Mouse (Mus musculus) testis, adult 2 months (tissue): ENCODE data around the gene Dnajc22. TPM values are rescaled to one million over a fixed set of nuclear protein-coding genes. Genes with fewer than 3 reads are reported as not detected.

Experiments
- H3K27ac ChIP-seq: fragments of 200-500 bp; 2 replicates; pipeline ENCODE4 v1.5.1; 2012; ENCODE audit warnings: low read depth, low read length; ENCODE audit not compliant: control insufficient read depth, insufficient read depth
- H3K27me3 ChIP-seq: fragments of 200-500 bp; 2 replicates; pipeline ENCODE4 v1.6.1; 2012; ENCODE audit warnings: mild to moderate bottlenecking, low read length, moderate library complexity; ENCODE audit not compliant: control insufficient read depth, insufficient read depth
- H3K36me3 ChIP-seq: fragments of 200-500 bp; 2 replicates; pipeline ENCODE4 v1.6.1; 2012; ENCODE audit warnings: mild to moderate bottlenecking, low read length; ENCODE audit not compliant: control insufficient read depth, insufficient read depth
- H3K4me1 ChIP-seq: fragments of 200-500 bp; 2 replicates; pipeline ENCODE4 v1.6.1; 2012; ENCODE audit warnings: low read length; ENCODE audit not compliant: control insufficient read depth, insufficient read depth
- H3K4me3 ChIP-seq: fragments of 200-500 bp; 2 replicates; pipeline ENCODE4 v1.5.1; 2012; ENCODE audit warnings: low read depth, mild to moderate bottlenecking, low read length, moderate library complexity, mixed read lengths; ENCODE audit not compliant: control insufficient read depth
- CTCF ChIP-seq: fragments of 200-500 bp; IDR thresholded peaks from 2 replicates; pipeline ENCODE4 v1.5.1; 2012; ENCODE audit warnings: low read depth, mild to moderate bottlenecking, inconsistent platforms, low read length, moderate library complexity; ENCODE audit not compliant: control insufficient read depth, insufficient read depth, insufficient replicate concordance
- POLR2A ChIP-seq: fragments of 200-500 bp; IDR thresholded peaks from 2 replicates; pipeline ENCODE4 v1.6.1; 2012; ENCODE audit warnings: low read depth, mild to moderate bottlenecking, inconsistent platforms, low read length, moderate library complexity; ENCODE audit not compliant: control insufficient read depth
- polyA plus RNA-seq: library from polyadenylated mRNA; depleted of rRNA; stranded (reverse); fragments of >200 nt; gene quantifications from 2 replicates; pipeline ENCODE4 v1.2.3, GENCODE M21; 2012

Gene Dnajc22
- polyA plus RNA-seq, 1 experiment, result 4.1 TPM

GRCm38 (mm10) chr15:99082322-99082721 lies 10.6 kb upstream of the Dnajc22 start:
- H3K27me3 ChIP-seq, result no peaks in the 10 kb centered on the region
- no peaks in the 10 kb centered on the region for H3K36me3 ChIP-seq

GRCm38 (mm10) chr15:99082840-99083239 lies 10.1 kb upstream of the Dnajc22 start:
- H3K4me3 ChIP-seq, result no peak overlapping the region
- no peak for TF ChIP-seq POLR2A
- no peak for TF ChIP-seq CTCF
- no peak overlapping the region for H3K27ac ChIP-seq
- H3K27me3 ChIP-seq, result no peaks in the 10 kb centered on the region
- H3K36me3 ChIP-seq, result no peaks in the 10 kb centered on the region
- H3K4me1 ChIP-seq, result peaks cover 12% of the 10 kb centered on the region

More at GRCm38 (mm10) chr15:99082322-99082721, 10.6 kb upstream of the Dnajc22 start:
- H3K27ac ChIP-seq, result no peak overlapping the region
- TF ChIP-seq POLR2A, result no peak
- no peak for TF ChIP-seq CTCF
- H3K4me3 ChIP-seq, result no peak overlapping the region
- H3K4me1 ChIP-seq, result peaks cover 8% of the 10 kb centered on the region

GRCm38 (mm10) chr15:99083258-99083657 lies 9.7 kb upstream of the Dnajc22 start:
- TF ChIP-seq CTCF (peak; percentile 56; the same call in 1 of the 2 replicates), POLR2A (no peak)
- Histone ChIP-seq H3K4me3 (no peak overlapping the region), H3K27me3 (no peaks in the 10 kb centered on the region; the same call in 1 of the 2 replicates), H3K36me3 (no peaks in the 10 kb centered on the region), H3K4me1 (peaks cover 16% of the 10 kb centered on the region), H3K27ac (no peak overlapping the region)

DNA sequence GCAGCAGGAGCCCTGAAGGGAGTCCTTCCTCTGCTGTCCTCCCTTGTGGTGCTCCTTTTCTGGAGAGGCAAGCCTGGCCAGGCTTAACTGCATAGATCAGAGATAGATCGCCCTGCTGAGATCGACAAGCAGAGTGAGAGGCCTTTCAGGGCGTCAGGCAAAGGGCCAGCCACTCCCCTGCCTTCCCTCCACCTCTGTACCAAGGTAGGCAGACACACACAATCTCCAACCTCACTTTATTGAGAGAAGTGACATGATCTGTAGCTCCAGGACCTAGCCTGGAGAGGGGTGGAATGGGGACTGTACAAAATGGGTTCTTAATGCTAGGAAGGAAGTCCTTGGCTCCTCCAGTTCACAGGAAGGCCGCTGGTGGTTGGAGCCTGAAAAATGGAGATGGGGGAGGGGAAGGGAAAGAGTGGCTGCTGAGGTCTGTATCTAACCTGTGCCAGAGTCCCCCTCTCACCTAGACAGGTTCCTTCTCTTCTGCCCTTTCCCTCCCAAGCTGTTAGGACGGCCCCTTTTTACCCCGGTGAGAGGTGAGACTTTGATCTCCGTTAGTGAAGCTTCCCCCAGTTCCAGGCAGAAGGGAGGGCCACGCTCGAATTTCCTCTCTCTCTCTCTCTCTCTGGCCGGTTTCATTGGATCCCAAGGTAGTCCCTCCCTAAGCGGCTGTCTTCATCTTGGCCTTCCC lies 9.0 kb upstream of the Dnajc22 start:
- H3K27me3 ChIP-seq, result peaks cover 2% of the 10 kb centered on the region

GRCm38 (mm10) chr15:99084618-99085017 lies 8.4 kb upstream of the Dnajc22 start:
- Histone ChIP-seq H3K27ac (no peak overlapping the region), H3K27me3 (peaks cover 2% of the 10 kb centered on the region), H3K36me3 (no peaks in the 10 kb centered on the region), H3K4me3 (peak overlapping the region; percentile 32), H3K4me1 (peaks cover 21% of the 10 kb centered on the region)
- TF ChIP-seq POLR2A (no peak), CTCF (no peak)

More for the DNA sequence above, 9.0 kb upstream of the Dnajc22 start:
- Histone ChIP-seq H3K27ac (no peak overlapping the region), H3K36me3 (no peaks in the 10 kb centered on the region), H3K4me1 (peaks cover 20% of the 10 kb centered on the region), H3K4me3 (peak overlapping the region; percentile 32; the same call in 1 of the 2 replicates)
- TF ChIP-seq POLR2A (no peak), CTCF (no peak)

DNA sequence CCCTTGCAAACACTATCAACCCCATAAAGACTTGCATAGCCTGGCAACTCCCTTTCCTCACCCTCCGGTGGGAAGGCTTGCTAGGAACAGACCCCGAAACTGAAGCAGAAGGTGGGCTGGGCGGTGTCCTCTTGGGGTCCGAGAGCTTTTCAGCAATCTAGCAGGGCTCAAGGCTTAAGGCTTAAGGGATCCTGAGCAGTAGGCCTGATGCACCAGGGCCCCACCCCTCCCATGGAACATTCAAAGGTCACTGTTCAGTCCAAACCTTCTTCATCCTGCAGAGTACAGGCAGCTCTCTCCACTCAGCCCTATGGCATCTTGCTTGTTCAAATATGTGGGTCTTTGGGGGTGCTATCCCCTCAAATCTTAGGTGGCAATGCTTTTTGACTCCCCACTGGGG lies 7.0 kb upstream of the Dnajc22 start:
- no peak overlapping the region for H3K27ac ChIP-seq
- no peak overlapping the region for H3K4me3 ChIP-seq
- H3K4me1 ChIP-seq, result peaks cover 21% of the 10 kb centered on the region
- no peaks in the 10 kb centered on the region for H3K36me3 ChIP-seq
- peaks cover 2% of the 10 kb centered on the region for H3K27me3 ChIP-seq
- no peak for TF ChIP-seq POLR2A
- no peak for TF ChIP-seq CTCF

DNA sequence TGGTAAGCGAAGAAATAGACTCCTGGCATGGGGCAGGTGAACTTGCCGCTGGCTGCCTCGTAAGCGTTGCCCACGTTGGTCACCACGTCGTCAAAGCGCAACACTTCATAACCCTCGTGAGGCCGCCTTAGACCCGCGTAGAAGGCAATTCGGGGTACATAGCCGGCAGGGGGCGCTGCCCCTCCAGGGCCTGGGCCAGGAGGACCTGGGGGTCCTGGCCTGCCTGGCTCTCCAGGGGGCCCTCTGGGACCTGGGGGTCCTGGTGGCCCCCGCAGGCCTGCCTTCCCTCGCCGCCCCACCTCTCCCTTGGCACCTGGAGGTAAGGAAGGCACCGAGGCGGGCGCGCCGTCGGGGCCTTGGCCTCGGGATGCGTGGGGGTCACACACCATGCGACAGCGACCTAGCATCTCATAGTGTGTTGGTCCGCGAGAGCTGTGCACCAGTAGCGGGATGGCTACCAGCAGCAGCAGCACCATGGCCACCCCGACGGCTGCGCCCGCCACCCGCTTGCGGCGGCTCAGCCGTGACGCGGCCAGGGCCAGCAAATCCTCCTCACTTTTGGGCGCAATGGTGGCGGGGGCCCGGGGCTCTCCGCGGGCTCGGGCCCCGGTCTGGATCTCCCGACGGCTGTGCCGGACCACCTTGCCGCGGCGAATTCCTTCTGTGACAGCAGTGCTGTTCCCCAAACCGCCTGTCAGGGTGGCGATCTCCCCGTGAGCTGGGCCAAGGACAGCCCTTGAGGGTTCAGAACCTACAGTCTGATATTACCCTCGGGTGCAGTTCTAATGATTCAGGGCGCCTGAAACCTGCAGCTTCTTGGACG lies 5.5 kb upstream of the Dnajc22 start, which contains the start of gene C1ql4:
Gene C1ql4, minus strand, starts transcription at position 565 of the 823 bp plus-strand sequence.
- TF ChIP-seq CTCF (peak; percentile 55; the same call in 1 of the 2 replicates), POLR2A (no peak)
- Histone ChIP-seq H3K4me3 (peak within 1 kb of the TSS; percentile 6), H3K36me3 (no peaks in the 10 kb centered on the region), H3K27me3 (peaks cover 2% of the 10 kb centered on the region), H3K27ac (no peak within 1 kb of the TSS), H3K4me1 (peaks cover 21% of the 10 kb centered on the region)

GRCm38 (mm10) chr15:99088292-99088691 lies 4.7 kb upstream of the Dnajc22 start:
- peak; percentile 69 for TF ChIP-seq CTCF
- no peak for TF ChIP-seq POLR2A
- Histone ChIP-seq H3K4me1 (peaks cover 24% of the 10 kb centered on the region), H3K27ac (no peak overlapping the region), H3K36me3 (no peaks in the 10 kb centered on the region), H3K27me3 (peaks cover 4% of the 10 kb centered on the region), H3K4me3 (peak overlapping the region; percentile 6)
